Mouse (Mus musculus) liver, embryonic 14.5 days (tissue): ENCODE results near the gene Vps50. TPM values are rescaled to one million over a fixed set of nuclear protein-coding genes. Genes with fewer than 3 reads are reported as not detected.

ENCODE experiments used
- ATAC-seq: fragments of 200-750 bp; cut with Nextera tagmentation; 2 replicates; pipeline ENCODE4 v1.8.0; 2017; ENCODE audit warnings: moderate number of reproducible peaks, mild to moderate bottlenecking, moderate library complexity; ENCODE audit not compliant: insufficient read depth
- DNase-seq, 3 experiments: peaks; one replicate each; pipeline ENCODE4 v3.0.0-alpha.2; 2012 to 2013; ENCODE audit warnings: low read depth in 3 of 3, low spot score in 3 of 3
- H3K27ac ChIP-seq: fragments of 300-500 bp; sonication (generic); 2 replicates; pipeline ENCODE4 v1.5.1; 2014; ENCODE audit warnings: moderate library complexity, mild to moderate bottlenecking, control low read depth, inconsistent platforms
- H3K27me3 ChIP-seq: fragments of 300-500 bp; sonication (generic); 2 replicates; pipeline ENCODE4 v1.6.1; 2014; ENCODE audit warnings: mild to moderate bottlenecking, low read length, moderate library complexity; ENCODE audit not compliant: control insufficient read depth, insufficient read depth
- H3K36me3 ChIP-seq: fragments of 300-500 bp; sonication (generic); replicated peaks from 2 replicates; pipeline ENCODE4 v1.6.1; 2014; ENCODE audit warnings: low read depth; ENCODE audit not compliant: control insufficient read depth, insufficient read depth
- H3K4me1 ChIP-seq, 2 experiments: fragments of 200-500 bp in 1 of 2; fragments of 300-500 bp in 1 of 2; sonication (generic) in 1 of 2; replicated peaks; 2 replicates each; pipeline ENCODE4 v1.6.1; 2012 to 2014; ENCODE audit warnings: antibody characterized with exemption in 1 of 2, inconsistent platforms in 1 of 2, low read length in 1 of 2; ENCODE audit not compliant: control insufficient read depth in 2 of 2, insufficient read depth in 2 of 2
- H3K4me2 ChIP-seq: fragments of 300-500 bp; sonication (generic); 2 replicates; pipeline ENCODE4 v1.6.1; 2014; ENCODE audit warnings: low read depth, mild to moderate bottlenecking, control low read depth, moderate library complexity
- H3K4me3 ChIP-seq, 2 experiments: fragments of 200-500 bp in 1 of 2; fragments of 300-500 bp in 1 of 2; sonication (generic) in 1 of 2; 2 replicates each; pipeline ENCODE4 v1.5.1; 2012 to 2014; ENCODE audit warnings: low read depth in 2 of 2, low read length in 2 of 2, mild to moderate bottlenecking in 2 of 2, control low read depth in 1 of 2, inconsistent platforms in 1 of 2, moderate library complexity in 1 of 2; ENCODE audit not compliant: insufficient read depth in 1 of 2
- H3K9ac ChIP-seq: fragments of 300-500 bp; sonication (generic); replicated peaks from 2 replicates; pipeline ENCODE4 v1.6.1; 2014; ENCODE audit warnings: mild to moderate bottlenecking, control low read depth, moderate library complexity
- H3K9me3 ChIP-seq: fragments of 300-500 bp; sonication (generic); 2 replicates; pipeline ENCODE4 v1.6.1; 2016; ENCODE audit warnings: low read length, mixed read lengths; ENCODE audit not compliant: control insufficient read depth
- CTCF ChIP-seq: IDR thresholded peaks from 2 replicates; pipeline ENCODE4 v1.5.1; 2016; ENCODE audit warnings: antibody characterized with exemption, low read depth, control low read depth
- EP300 ChIP-seq: IDR thresholded peaks from 2 replicates; pipeline ENCODE4 v1.6.1; 2016; ENCODE audit warnings: antibody characterized with exemption, low read depth
- WGBS: fragments of 180-500 bp; shearing (Covaris S2); extraction: QIAGEN DNeasy Blood & Tissue Kit; methylation state at CpG from one replicate; pipeline ENCODE4 v1.1.7; 2014; ENCODE audit not compliant: insufficient replicate concordance; 5-methylcytosine and 5-hydroxymethylcytosine counted together
- polyA plus RNA-seq, 2 experiments: library from polyadenylated mRNA; depleted of rRNA in 1 of 2; stranded (reverse) in 1 of 2; unstranded in 1 of 2; fragments of >200 nt; fragmentation: Nextera tagmentation in 1 of 2; extraction: Ambion mirVana in 1 of 2; gene quantifications; 2 replicates each; pipeline versions ENCODE4 v1.2.1 to v1.2.3; 2012 to 2014

The Vps50 gene
- polyA plus RNA-seq, 2 experiments: 4.4 to 10.7 TPM

GRCm38 (mm10) chr6:3565667-3566066 is 67.5 kb downstream of the Vps50 start:
- ATAC-seq (peak; percentile 94), DNase-seq (peak; percentile 31 to 47 (median 34))
- no peak overlapping the region for H3K4me3 ChIP-seq
- no peaks in the 10 kb centered on the region for H3K9me3 ChIP-seq
- no peak overlapping the region; the same call in 1 of the 2 replicates for H3K9ac ChIP-seq
- TF ChIP-seq EP300 (peak; percentile 84), CTCF (no peak)
- peak overlapping the region; percentile 31 for H3K4me2 ChIP-seq
- peak overlapping the region; percentile 72 for H3K27ac ChIP-seq
- no peaks in the 10 kb centered on the region for H3K27me3 ChIP-seq
- WGBS: 25% methylated on average over 1 of the region's 1 CpGs
- no peaks in the 10 kb centered on the region for H3K36me3 ChIP-seq
- peaks cover 17 to 22% of the 10 kb centered on the region in 2 experiments for H3K4me1 ChIP-seq

- no peaks in the 10 kb centered on the region for H3K27me3 ChIP-seq
- H3K9me3 ChIP-seq: no peaks in the 10 kb centered on the region
- peaks cover 17 to 24% of the 10 kb centered on the region in 2 experiments for H3K4me1 ChIP-seq
- H3K9ac ChIP-seq: no peak overlapping the region
- no peak overlapping the region for H3K4me2 ChIP-seq
- no peak overlapping the region for H3K4me3 ChIP-seq
- H3K27ac ChIP-seq: no peak overlapping the region
- 79% methylated on average over 7 of the region's 7 CpGs for WGBS
- ATAC-seq: no peak
- DNase-seq: no peak
- H3K36me3 ChIP-seq: no peaks in the 10 kb centered on the region; the same call in 1 of the 2 replicates
- TF ChIP-seq EP300 (no peak), CTCF (no peak)
These were observed 69.0 kb downstream of the Vps50 start for GRCm38 (mm10) chr6:3567071-3567610.

GRCm38 (mm10) chr6:3572221-3572815 is 74.1 kb downstream of the Vps50 start:
- H3K9me3 ChIP-seq: no peaks in the 10 kb centered on the region
- DNase-seq: no peak
- no peaks in the 10 kb centered on the region for H3K27me3 ChIP-seq

GRCm38 (mm10) chr6:3573787-3574186 is 75.6 kb downstream of the Vps50 start:
- H3K27me3 ChIP-seq: no peaks in the 10 kb centered on the region
- ATAC-seq (no peak), DNase-seq (no peak)
- H3K9ac ChIP-seq: no peak overlapping the region
- H3K27ac ChIP-seq: no peak overlapping the region
- H3K4me1 ChIP-seq: 0 out of 4 replicates have a peak, but pooled peaks cover 0 to 3% of the 10 kb centered on the region in 2 experiments
- no peak for TF ChIP-seq EP300
- no peak for TF ChIP-seq CTCF
- H3K36me3 ChIP-seq: no peaks in the 10 kb centered on the region; the same call in 1 of the 2 replicates
- H3K9me3 ChIP-seq: no peaks in the 10 kb centered on the region
- H3K4me3 ChIP-seq: no peak overlapping the region
- no peak overlapping the region for H3K4me2 ChIP-seq
- WGBS: 83% methylated on average over 8 of the region's 8 CpGs

More at GRCm38 (mm10) chr6:3572221-3572815, 74.1 kb downstream of the Vps50 start:
- ATAC-seq: peak; percentile 62
- Histone ChIP-seq H3K4me2 (no peak overlapping the region), H3K4me3 (no peak overlapping the region), H3K36me3 (no peaks in the 10 kb centered on the region; the same call in 1 of the 2 replicates), H3K27ac (no peak overlapping the region), H3K9ac (no peak overlapping the region), H3K4me1 (0 out of 4 replicates have a peak, but pooled peaks cover 0 to 3% of the 10 kb centered on the region in 2 experiments)
- 23% methylated on average over 2 of the region's 2 CpGs for WGBS
- TF ChIP-seq CTCF (no peak), EP300 (peak; percentile 30; the same call in 1 of the 2 replicates)

GRCm38 (mm10) chr6:3585402-3585801 is 87.2 kb downstream of the Vps50 start:
- no peak for DNase-seq
- no peaks in the 10 kb centered on the region for H3K4me1 ChIP-seq
- H3K4me3 ChIP-seq: no peak overlapping the region
- no peak overlapping the region for H3K9ac ChIP-seq
- H3K4me2 ChIP-seq: no peak overlapping the region
- no peak overlapping the region for H3K27ac ChIP-seq
- no peak for TF ChIP-seq CTCF
- TF ChIP-seq EP300: no peak
- H3K9me3 ChIP-seq: no peaks in the 10 kb centered on the region
- no peaks in the 10 kb centered on the region for H3K36me3 ChIP-seq
- no peaks in the 10 kb centered on the region for H3K27me3 ChIP-seq
- 73% methylated on average over 1 of the region's 1 CpGs for WGBS
- no peak for ATAC-seq
